Mouse (Mus musculus) kidney, embryonic 16.5 days (tissue): ENCODE measurements around the gene Anxa5. TPM values are rescaled to one million over a fixed set of nuclear protein-coding genes. Genes with fewer than 3 reads are reported as not detected.
A peak's percentile ranks its signal among the peaks of the same experiment; 100 is the strongest.

Experiments used
- ATAC-seq: fragments of 200-750 bp; cut with Nextera tagmentation; 2 replicates; pipeline ENCODE4 v1.8.0; 2017; ENCODE audit warnings: moderate TSS enrichment; ENCODE audit not compliant: low FRiP score, low TSS enrichment
- H3K27ac ChIP-seq: fragments of 300-500 bp; sonication (generic); 2 replicates; pipeline ENCODE4 v1.5.1; 2014; ENCODE audit warnings: low read length
- H3K27me3 ChIP-seq: fragments of 300-500 bp; sonication (generic); 2 replicates; pipeline ENCODE4 v1.6.1; 2014; ENCODE audit warnings: low read length, control low read depth, mixed read lengths; ENCODE audit not compliant: insufficient read depth
- H3K36me3 ChIP-seq: fragments of 300-500 bp; sonication (generic); 2 replicates; pipeline ENCODE4 v1.6.1; 2014; ENCODE audit warnings: low read length, control low read depth, mixed read lengths; ENCODE audit not compliant: insufficient read depth
- H3K4me1 ChIP-seq: fragments of 300-500 bp; sonication (generic); 2 replicates; pipeline ENCODE4 v1.6.1; 2014; ENCODE audit warnings: low read length, control low read depth, mixed read lengths; ENCODE audit not compliant: insufficient read depth
- H3K4me2 ChIP-seq: fragments of 300-500 bp; sonication (generic); replicated peaks from 2 replicates; pipeline ENCODE4 v1.6.1; 2014; ENCODE audit warnings: low read depth, low read length
- H3K4me3 ChIP-seq: fragments of 300-500 bp; sonication (generic); 2 replicates; pipeline ENCODE4 v1.5.1; 2014; ENCODE audit warnings: mild to moderate bottlenecking, low read length
- H3K9ac ChIP-seq: fragments of 300-500 bp; sonication (generic); replicated peaks from 2 replicates; pipeline ENCODE4 v1.6.1; 2014; ENCODE audit warnings: low read length
- H3K9me3 ChIP-seq: fragments of 300-500 bp; sonication (generic); 2 replicates; pipeline ENCODE4 v1.6.1; 2016; ENCODE audit warnings: low read length, control low read depth
- WGBS: fragments of 180-500 bp; shearing (Covaris S2); extraction: QIAGEN DNeasy Blood & Tissue Kit; methylation state at CpG from one replicate; pipeline ENCODE4 v1.1.7; 2014; 5-methylcytosine and 5-hydroxymethylcytosine counted together
- microRNA-seq: library from miRNA; unstranded; fragments of <30 nt; microRNA quantifications from one replicate; pipeline ENCODE4, GENCODE M21; 2016
- polyA plus RNA-seq: library from polyadenylated mRNA; unstranded; fragments of >200 nt; fragmentation: Nextera tagmentation; extraction: Ambion mirVana; gene quantifications from 2 replicates; pipeline ENCODE4 v1.2.1, GENCODE M21; 2015

Gene Anxa5
- polyA plus RNA-seq, 1 experiment from 2014 or later: 434 TPM

DNA sequence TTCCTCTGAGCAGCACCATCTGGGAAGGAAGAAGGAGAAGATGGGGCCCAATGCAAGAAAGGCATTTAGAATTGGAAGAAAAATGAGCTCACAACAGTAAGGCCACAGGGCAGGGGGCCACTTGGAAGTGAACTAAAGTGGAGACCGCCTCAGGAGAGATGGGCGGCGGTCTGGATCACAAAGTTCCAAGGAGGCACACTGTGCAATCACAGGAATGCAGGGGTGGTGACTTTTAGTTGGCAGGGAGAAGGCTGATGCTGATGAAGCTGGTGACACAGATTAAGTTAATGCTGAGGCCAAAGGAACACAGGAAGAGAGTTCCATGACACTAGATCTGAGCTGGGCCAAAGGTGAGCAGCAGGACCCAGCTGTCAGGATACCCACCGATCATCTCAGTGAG is 35.4 kb downstream of the Anxa5 start:
- no peak for ATAC-seq
- no peak overlapping the region for H3K4me3 ChIP-seq
- no peaks in the 10 kb centered on the region for H3K36me3 ChIP-seq
- 41% methylated on average over 4 of the region's 4 CpGs for WGBS
- H3K27me3 ChIP-seq: no peaks in the 10 kb centered on the region
- H3K9me3 ChIP-seq: no peaks in the 10 kb centered on the region
- no peaks in the 10 kb centered on the region for H3K4me1 ChIP-seq
- no peak overlapping the region for H3K27ac ChIP-seq
- H3K9ac ChIP-seq: no peak overlapping the region
- no peak overlapping the region for H3K4me2 ChIP-seq

GRCm38 (mm10) chr3:36430360-36430759 is 45.3 kb downstream of the Anxa5 start:
- no peak overlapping the region for H3K9ac ChIP-seq
- H3K9me3 ChIP-seq: no peaks in the 10 kb centered on the region
- no peaks in the 10 kb centered on the region for H3K27me3 ChIP-seq
- no peak overlapping the region for H3K4me3 ChIP-seq
- no peak overlapping the region for H3K27ac ChIP-seq
- WGBS: 75% methylated on average over 1 of the region's 1 CpGs
- no peaks in the 10 kb centered on the region for H3K4me1 ChIP-seq
- H3K4me2 ChIP-seq: no peak overlapping the region
- no peaks in the 10 kb centered on the region for H3K36me3 ChIP-seq
- no peak for ATAC-seq

DNA sequence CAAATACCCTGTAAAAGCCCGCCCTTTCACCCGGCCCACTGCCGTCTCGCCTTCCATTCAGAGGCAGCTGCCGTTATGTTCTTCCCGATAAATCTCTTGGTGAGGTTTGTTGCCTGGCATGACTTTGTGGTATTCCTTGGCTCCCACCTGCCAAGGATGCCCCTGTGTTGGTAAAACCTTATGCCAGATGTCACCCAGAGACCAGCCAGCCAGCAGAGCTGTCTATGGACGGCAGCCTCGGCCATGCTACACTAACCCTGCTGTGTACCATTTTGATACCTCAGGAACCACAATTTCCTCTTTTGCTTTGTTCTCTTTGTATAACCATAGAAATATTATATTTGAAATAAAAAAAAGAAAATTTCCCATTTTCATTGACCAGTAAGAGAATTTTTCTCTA is 48.3 kb downstream of the Anxa5 start:
- Histone ChIP-seq H3K36me3 (no peaks in the 10 kb centered on the region), H3K9ac (no peak overlapping the region), H3K4me1 (no peaks in the 10 kb centered on the region), H3K27ac (no peak overlapping the region), H3K27me3 (no peaks in the 10 kb centered on the region), H3K4me3 (no peak overlapping the region), H3K9me3 (no peaks in the 10 kb centered on the region), H3K4me2 (no peak overlapping the region)
- ATAC-seq: no peak
- 95% methylated on average over 8 of the region's 8 CpGs for WGBS

GRCm38 (mm10) chr3:36409456-36409855 is 66.2 kb downstream of the Anxa5 start:
- Histone ChIP-seq H3K36me3 (no peaks in the 10 kb centered on the region), H3K9ac (no peak overlapping the region), H3K4me3 (no peak overlapping the region), H3K27me3 (no peaks in the 10 kb centered on the region), H3K9me3 (no peaks in the 10 kb centered on the region), H3K4me1 (no peaks in the 10 kb centered on the region), H3K27ac (no peak overlapping the region), H3K4me2 (no peak overlapping the region)
- ATAC-seq: no peak
- 82% methylated on average over 2 of the region's 2 CpGs for WGBS

GRCm38 (mm10) chr3:36406967-36407366 is 68.7 kb downstream of the Anxa5 start:
- Histone ChIP-seq H3K9ac (no peak overlapping the region), H3K27ac (no peak overlapping the region), H3K4me1 (no peaks in the 10 kb centered on the region), H3K4me3 (no peak overlapping the region), H3K9me3 (no peaks in the 10 kb centered on the region), H3K4me2 (no peak overlapping the region), H3K27me3 (no peaks in the 10 kb centered on the region), H3K36me3 (no peaks in the 10 kb centered on the region)
- WGBS: 94% methylated on average over 5 of the region's 5 CpGs
- ATAC-seq: no peak

GRCm38 (mm10) chr3:36406340-36406739 is 69.4 kb downstream of the Anxa5 start:
- no peak overlapping the region for H3K4me3 ChIP-seq
- no peak overlapping the region for H3K27ac ChIP-seq
- no peak overlapping the region for H3K4me2 ChIP-seq
- no peaks in the 10 kb centered on the region for H3K27me3 ChIP-seq
- WGBS: 74% methylated on average over 2 of the region's 2 CpGs
- H3K9ac ChIP-seq: no peak overlapping the region
- no peaks in the 10 kb centered on the region for H3K9me3 ChIP-seq
- ATAC-seq: no peak
- no peaks in the 10 kb centered on the region for H3K36me3 ChIP-seq
- no peaks in the 10 kb centered on the region for H3K4me1 ChIP-seq

DNA sequence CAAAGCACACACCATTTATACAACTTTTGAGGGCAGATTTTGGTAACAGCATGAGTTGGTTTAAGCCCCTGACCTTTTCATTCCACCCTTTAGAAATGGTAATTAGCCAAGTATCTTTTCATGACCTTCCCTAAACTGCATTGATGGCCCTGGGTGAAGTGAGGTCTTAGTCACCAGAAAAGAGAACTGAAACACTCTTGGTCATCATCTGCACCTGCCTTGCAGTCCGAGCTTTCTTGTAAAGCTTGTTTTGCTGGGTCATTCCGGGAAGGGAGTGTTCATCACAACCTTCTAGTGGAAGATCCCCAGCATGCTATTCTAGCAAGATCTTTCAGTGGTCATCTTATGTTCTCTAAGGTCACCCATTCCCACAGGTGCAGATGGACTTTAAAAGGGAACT is 73.8 kb downstream of the Anxa5 start:
- ATAC-seq: no peak
- 80% methylated on average over 2 of the region's 2 CpGs for WGBS
- no peak overlapping the region for H3K4me2 ChIP-seq
- H3K27ac ChIP-seq: no peak overlapping the region
- H3K27me3 ChIP-seq: no peaks in the 10 kb centered on the region
- no peak overlapping the region for H3K4me3 ChIP-seq
- H3K36me3 ChIP-seq: no peaks in the 10 kb centered on the region
- no peaks in the 10 kb centered on the region for H3K9me3 ChIP-seq
- H3K4me1 ChIP-seq: no peaks in the 10 kb centered on the region
- H3K9ac ChIP-seq: no peak overlapping the region

GRCm38 (mm10) chr3:36400657-36401056 is 75.0 kb downstream of the Anxa5 start:
- H3K9ac ChIP-seq: no peak overlapping the region
- no peak overlapping the region for H3K27ac ChIP-seq
- no peak overlapping the region for H3K4me2 ChIP-seq
- WGBS: 75% methylated on average over 10 of the region's 10 CpGs
- no peaks in the 10 kb centered on the region for H3K4me1 ChIP-seq
- H3K36me3 ChIP-seq: no peaks in the 10 kb centered on the region
- no peaks in the 10 kb centered on the region for H3K9me3 ChIP-seq
- 0 out of 2 replicates have a peak, but pooled peaks have one; percentile 27 for ATAC-seq
- H3K4me3 ChIP-seq: no peak overlapping the region
- H3K27me3 ChIP-seq: no peaks in the 10 kb centered on the region

Small RNAs within 50 kb of the gene (microRNA-seq; reads per million reads assigned to microRNA genes)
- not detected for gene Mir7009

Other genes starting within 250 kb of the Anxa5 start
- 1.4 and 1.9 TPM in 2 replicates for gene 1810062G17Rik, start within 50 bp of the Anxa5 start, polyA plus RNA-seq
- not detected in 2 replicates for gene Gm11549, start 45.9 kb upstream of the Anxa5 start, polyA plus RNA-seq
- 67.8 and 71.7 TPM in 2 replicates for gene Exosc9, start 76.7 kb upstream of the Anxa5 start, polyA plus RNA-seq
- 182 and 194 TPM in 2 replicates for gene Ccna2, start 96.3 kb upstream of the Anxa5 start, polyA plus RNA-seq
- gene Bbs7, start 137.6 kb upstream of the Anxa5 start, polyA plus RNA-seq: 16.2 and 19.3 TPM in 2 replicates
- 4.8 and 6.8 TPM in 2 replicates for gene Trpc3, start 214.3 kb upstream of the Anxa5 start, polyA plus RNA-seq